Mouse (Mus musculus): ENCODE results near the gene Twsg1. TPM values are rescaled to one million over a fixed set of nuclear protein-coding genes. Genes with fewer than 3 reads are reported as not detected.
"Not testable (repeated sequence)": the region's sequence is repeated elsewhere in the genome, so short reads cannot be mapped to it uniquely, and the experiment has no call there.

The Twsg1 gene
- polyA plus RNA-seq (2012; rRNA removed): 86.6 and 99.4 TPM in 2 replicates

DNA sequence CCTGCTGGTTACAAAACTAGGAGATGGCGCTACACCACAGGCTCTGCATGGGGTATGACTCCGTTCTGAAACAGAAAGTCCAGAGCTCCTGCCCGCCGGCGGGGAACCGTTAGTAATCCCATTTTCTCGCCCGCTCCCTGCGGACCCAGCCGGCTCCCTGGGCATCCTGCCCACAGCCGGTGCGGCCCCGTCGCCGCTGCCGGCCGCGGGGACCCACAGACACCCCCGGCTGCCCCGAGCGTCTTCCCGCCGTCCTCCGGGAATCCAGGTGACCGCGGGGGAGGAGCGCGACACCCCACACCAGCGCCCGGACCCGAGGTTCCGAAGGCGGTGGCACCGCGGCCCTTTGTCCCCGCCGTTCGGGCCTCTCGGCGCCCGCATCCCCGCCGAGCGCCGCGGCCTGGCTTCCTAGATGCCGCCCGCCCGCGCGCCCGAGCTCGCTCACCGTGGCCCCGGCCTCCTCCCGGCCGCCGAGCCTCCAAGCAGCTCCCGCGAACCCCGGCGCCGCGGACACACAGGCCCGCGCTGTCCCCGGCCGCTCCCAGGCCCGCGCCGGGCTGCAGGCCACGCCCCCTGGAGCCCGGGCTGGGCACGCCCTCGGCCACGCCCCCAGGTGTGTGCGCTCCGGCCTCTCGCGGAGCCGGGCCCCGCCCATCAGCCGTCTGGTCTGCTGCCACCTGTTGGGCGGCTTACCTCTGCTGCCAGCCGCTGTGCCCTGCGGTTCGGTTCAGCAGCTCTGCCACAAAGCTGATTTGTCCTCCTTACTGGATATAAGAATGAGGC lies at the start of gene Twsg1:
Gene Twsg1 (minus strand): TSS at position 605 of the 783 bp plus-strand sequence.
- DNase-seq (ENCODE audit: low spot score): peak; percentile 95

DNA sequence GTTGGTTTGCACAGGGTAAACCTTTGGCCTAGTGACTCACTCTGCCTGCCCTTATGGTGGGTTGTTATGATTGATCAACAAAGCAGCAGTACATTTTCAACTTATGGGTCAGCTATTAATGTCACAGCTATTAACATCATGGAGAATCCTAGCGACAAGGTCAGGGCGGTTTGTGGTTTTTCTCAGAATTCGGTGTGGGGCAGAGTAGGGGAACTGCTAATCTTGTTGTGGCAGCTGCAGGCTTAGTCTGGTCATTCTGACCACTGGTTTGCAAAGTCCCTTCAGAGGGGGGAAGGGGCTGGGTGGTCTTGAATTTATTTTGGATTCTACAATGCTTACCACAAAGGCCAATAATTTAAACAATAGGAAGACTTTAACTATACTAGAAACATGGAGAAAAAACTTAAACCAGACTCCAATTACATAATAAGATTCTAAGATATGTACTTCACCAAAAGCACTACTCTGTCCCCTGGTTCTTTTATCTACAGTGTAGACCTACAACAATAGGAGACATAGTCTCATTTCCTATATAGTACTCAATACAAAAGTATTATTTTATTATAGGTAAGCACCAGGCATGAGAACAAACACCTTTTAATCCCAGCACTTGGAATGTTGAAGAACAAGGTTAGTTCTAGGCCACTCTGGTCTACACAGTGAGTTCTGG lies 37.3 kb upstream of the Twsg1 start:
- DNase-seq (ENCODE audit: low spot score): no peak

GRCm38 (mm10) chr17:65976720-65977119 lies 25.7 kb upstream of the Twsg1 start:
- DNase-seq (ENCODE audit: low spot score): not testable (repeated sequence)

GRCm38 (mm10) chr17:65967751-65968150 lies 16.7 kb upstream of the Twsg1 start:
- no peak for DNase-seq (ENCODE audit: low spot score)

DNA sequence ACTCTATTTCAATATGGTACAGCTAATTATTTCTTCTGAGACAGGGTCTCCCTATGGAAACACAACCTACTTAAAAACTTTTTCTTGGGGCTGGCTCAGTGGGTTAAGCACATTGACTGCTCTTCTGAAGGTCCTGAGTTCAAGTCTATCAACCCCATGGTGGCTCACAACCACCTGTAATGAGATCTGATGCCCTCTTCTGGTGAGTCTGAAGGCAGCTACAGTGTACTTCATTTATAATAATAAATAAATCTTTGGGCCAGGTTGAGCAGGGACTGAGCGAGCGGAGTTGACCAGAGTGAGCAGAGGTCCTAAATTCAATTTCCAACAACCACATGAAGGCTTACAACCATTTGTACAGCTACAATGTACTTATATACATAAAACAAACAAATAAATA lies 11.2 kb upstream of the Twsg1 start:
- no peak for DNase-seq (ENCODE audit: low spot score)

GRCm38 (mm10) chr17:65961606-65962136 lies 10.6 kb upstream of the Twsg1 start:
- DNase-seq (ENCODE audit: low spot score): no peak

DNA sequence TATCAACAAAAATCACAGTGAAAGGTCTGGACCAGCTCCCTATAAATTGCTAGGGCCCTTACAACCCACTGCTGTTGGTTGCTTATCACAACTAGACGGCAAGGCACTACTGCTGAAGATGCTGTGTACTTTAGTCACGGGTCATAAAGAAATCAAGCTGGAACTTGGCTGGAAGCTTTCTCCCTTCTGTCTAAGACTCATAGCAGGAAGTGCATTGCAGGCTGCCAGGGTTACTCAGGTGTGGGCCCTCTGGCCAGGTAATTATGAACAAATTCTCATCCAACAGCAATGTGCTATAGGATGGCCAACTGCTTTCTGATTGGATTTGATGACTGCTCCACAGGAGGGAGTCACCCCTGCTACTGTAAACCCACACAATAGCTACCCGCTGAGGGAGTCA lies 8.0 kb upstream of the Twsg1 start:
- DNase-seq (ENCODE audit: low spot score): no peak

GRCm38 (mm10) chr17:65958366-65958765 lies 7.3 kb upstream of the Twsg1 start:
- DNase-seq (ENCODE audit: low spot score): no peak

- no peak for DNase-seq (ENCODE audit: low spot score)
These were observed 6.8 kb upstream of the Twsg1 start for GRCm38 (mm10) chr17:65957782-65958325.

- no peak for DNase-seq (ENCODE audit: low spot score)
These were observed 6.2 kb upstream of the Twsg1 start for GRCm38 (mm10) chr17:65956993-65957781.

DNA sequence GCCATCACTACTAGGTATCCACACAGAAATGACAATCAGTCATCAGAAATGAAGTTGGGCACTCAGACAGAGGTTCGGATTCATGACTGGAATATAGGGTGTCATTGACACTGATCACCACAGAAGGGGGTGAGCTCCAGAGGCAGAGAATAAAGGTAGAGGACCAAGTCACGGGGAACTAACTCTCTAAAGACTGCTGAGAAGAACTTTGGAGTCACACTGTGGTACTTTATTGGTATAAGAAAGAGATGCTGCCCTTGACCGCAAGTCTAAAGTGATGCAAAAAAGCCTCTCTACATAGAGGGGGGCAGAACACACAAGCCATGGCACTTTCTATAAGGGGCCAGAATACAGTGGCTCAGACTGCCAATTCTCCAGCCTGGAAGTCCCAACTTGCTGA lies 5.1 kb upstream of the Twsg1 start:
- no peak for DNase-seq (ENCODE audit: low spot score)

GRCm38 (mm10) chr17:65953959-65954358 lies 2.9 kb upstream of the Twsg1 start:
- DNase-seq (ENCODE audit: low spot score): no peak

GRCm38 (mm10) chr17:65952083-65952482 lies 1.1 kb upstream of the Twsg1 start:
- DNase-seq (ENCODE audit: low spot score): no peak

- DNase-seq (ENCODE audit: low spot score): no peak
These were observed 843 bp downstream of the Twsg1 start for GRCm38 (mm10) chr17:65950183-65950582.

DNA sequence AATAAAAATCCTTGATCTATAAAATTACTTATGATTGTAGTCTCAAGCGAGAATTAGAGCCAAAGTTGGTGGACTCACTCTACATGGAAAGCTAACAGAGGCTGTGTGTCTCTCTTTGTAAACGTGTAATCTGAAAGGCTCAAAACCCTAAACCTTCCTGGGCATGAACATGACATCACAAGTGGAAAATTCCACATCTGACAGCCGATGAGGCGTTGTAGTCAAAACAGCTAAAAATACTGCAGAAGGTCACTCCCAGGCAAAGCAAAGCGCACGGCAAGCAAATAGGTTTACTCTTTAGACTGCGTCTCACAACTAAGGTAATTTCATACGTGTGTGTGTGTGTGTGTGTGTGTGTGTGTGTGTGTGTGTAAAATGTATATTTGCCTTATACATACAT lies 3.7 kb downstream of the Twsg1 start:
- DNase-seq (ENCODE audit: low spot score): no peak

DNA sequence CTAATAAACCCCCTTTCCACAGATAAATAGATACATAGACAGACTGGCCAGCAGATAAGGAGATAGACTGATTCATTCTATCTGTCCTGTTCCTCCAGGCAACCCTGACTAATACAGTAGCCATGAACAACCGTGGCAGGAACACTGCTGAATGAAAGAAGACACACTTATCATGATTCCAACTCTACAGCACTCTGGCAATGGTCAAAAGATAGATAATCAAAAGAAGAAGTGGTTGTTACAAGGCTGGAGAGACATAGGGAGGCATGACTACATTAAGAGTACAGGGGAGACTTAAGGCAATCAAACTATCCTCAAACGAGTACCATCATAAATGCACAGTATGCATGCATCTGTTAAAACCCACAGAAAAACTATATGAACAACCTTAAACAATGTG lies 5.6 kb downstream of the Twsg1 start:
- no peak for DNase-seq (ENCODE audit: low spot score)

DNA sequence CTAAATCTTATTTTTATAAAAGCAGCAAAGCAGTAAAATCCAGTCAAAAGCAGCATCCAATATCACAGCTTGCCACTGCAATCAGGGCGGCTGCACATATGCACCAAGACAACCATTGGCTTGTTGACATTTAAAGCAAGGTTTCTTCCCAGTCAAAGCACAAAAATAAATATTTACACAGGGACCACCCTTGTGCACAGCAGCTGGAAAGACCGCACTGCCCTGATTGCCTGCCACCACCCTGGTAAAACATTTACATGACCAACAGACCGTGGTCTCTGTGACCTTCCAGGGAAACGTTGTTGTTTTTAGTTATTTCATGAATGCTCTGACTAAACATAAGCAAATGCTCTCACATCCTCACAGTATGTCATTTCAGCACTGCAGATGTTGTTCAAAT lies 8.6 kb downstream of the Twsg1 start:
- no peak for DNase-seq (ENCODE audit: low spot score)

DNA sequence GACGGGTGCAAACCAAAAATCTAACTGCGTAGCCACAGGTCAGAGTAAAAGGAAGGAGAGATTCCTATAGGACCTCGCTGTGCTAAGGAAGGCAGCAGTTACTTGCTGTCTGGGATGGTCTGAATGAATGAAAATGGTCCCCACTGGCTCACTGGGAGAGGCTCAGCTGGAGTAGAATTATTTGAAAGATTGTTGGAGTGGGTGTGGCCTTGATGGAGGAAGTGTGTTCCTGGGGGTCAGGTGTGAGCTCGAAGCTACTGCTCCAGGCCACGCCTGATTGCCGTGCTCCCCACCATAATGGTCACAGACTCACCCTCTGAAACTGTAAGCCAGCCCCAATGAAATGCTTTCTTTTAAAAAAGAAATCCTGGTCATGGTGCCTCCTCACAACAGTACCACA lies 9.8 kb downstream of the Twsg1 start:
- no peak for DNase-seq (ENCODE audit: low spot score)

GRCm38 (mm10) chr17:65940221-65940620 lies 10.8 kb downstream of the Twsg1 start:
- DNase-seq (ENCODE audit: low spot score): no peak

GRCm38 (mm10) chr17:65939461-65940192 lies 11.4 kb downstream of the Twsg1 start:
- DNase-seq (ENCODE audit: low spot score): no peak

- no peak for DNase-seq (ENCODE audit: low spot score)
These were observed 13.4 kb downstream of the Twsg1 start for GRCm38 (mm10) chr17:65937671-65938070.
